Mouse (Mus musculus): ENCODE measurements at regions not wholly inside any gene's neighbourhood (a gene's known extent, or its start where the extent isn't known, plus 50 kb on each side); places are given as distances from the start of the nearest gene placed in this dataset.

DNA sequence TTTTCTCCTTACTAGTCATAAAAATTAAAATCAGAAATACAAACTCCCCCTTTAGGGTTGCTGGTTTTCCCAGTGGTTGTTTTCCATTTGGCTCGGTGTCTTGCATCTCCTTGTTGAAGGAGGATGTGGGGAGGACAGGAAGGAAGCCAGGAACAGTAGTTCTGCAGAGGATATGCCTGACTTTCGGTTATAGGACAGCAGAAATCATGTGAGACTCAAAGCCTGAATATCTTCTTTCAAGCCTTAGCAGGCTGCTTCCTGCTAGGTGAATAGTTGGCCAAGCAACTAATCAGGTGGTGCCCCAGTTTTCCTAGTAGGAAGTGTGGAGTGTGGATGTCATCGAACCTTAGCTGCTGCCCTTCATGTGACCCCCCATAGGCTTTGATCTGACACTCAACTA is 103.6 kb downstream of the Car2 start:
- H3K4me1 ChIP-seq (ENCODE audit: control insufficient read depth in 1 of 2, insufficient read depth in 2 of 2, low read length in 2 of 2), result no peaks in the 10 kb centered on the region
- H3K27ac ChIP-seq (ENCODE audit: control insufficient read depth, low read depth, low read length), result no peak overlapping the region
- no peaks in the 10 kb centered on the region for H3K36me3 ChIP-seq (ENCODE audit: control insufficient read depth in 1 of 2, insufficient read depth in 2 of 2, low read length in 2 of 2)
- TF ChIP-seq CHD1 (IDR thresholded peaks at IDR 0.05; ENCODE audit: low read depth, low read length), result no peak
- TF ChIP-seq GABPA (IDR thresholded peaks at IDR 0.05; ENCODE audit: low read depth, low read length), result no peak
- H3K27me3 ChIP-seq (ENCODE audit: control insufficient read depth in 1 of 2, insufficient read depth in 2 of 2, low read length in 2 of 2), result no peaks in the 10 kb centered on the region
- no peak overlapping the region for H3K4me3 ChIP-seq (ENCODE audit: control insufficient read depth in 1 of 2, insufficient read depth in 1 of 2, low read depth in 2 of 2, low read length in 2 of 2)
- no peak for DNase-seq (ENCODE audit: low read depth, low spot score)
- H3K79me2 ChIP-seq (ENCODE audit: control insufficient read depth, insufficient read depth, low read length, poor library complexity), result no peaks in the 10 kb centered on the region
- H3K9me3 ChIP-seq (replicated peaks; ENCODE audit: insufficient read depth, low read length), result no peaks in the 10 kb centered on the region
- no peak overlapping the region for H3K9ac ChIP-seq (ENCODE audit: control insufficient read depth, low read depth, low read length, poor library complexity, severe bottlenecking)

DNA sequence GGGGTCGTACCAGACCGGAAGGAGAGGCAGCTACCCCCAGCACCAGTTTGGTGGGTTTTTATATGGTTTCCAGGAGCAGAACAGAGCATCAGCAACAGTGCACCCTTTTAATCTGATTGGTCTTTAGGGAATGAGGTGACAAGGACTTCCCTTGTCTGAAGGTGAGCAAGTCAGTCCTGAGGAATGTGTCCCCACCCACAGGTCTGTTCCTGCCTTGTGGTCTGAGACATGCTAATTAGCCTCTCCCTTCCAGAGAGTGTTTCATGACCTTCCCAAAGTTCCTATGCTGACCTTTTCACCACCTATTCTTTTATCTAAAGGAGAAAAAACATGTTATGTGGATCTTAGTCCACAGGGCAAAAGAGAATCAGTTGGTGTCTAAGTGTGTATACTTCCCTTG is 107.9 kb downstream of the Car2 start:
- no peak for TF ChIP-seq ETS1 (IDR thresholded peaks at IDR 0.05; ENCODE audit: low read depth, low read length)
- no peak for TF ChIP-seq TCF12 (IDR thresholded peaks at IDR 0.05; ENCODE audit: low read depth, low read length)
- TF ChIP-seq BHLHE40 (IDR thresholded peaks at IDR 0.05; ENCODE audit: borderline replicate concordance, low read depth, low read length), result no peak
- TF ChIP-seq MXI1 (IDR thresholded peaks at IDR 0.05; ENCODE audit: low read depth, low read length), result no peak
- Histone ChIP-seq H3K27ac (ENCODE audit: control insufficient read depth, low read depth, low read length) (no peak overlapping the region), H3K36me3 (ENCODE audit: control insufficient read depth in 1 of 2, insufficient read depth in 2 of 2, low read length in 2 of 2) (peaks cover 0 to 8% of the 10 kb centered on the region in 2 experiments; a peak in 2 of 4 replicates), H3K9ac (ENCODE audit: control insufficient read depth, low read depth, low read length, poor library complexity, severe bottlenecking) (no peak overlapping the region), H3K4me3 (ENCODE audit: control insufficient read depth in 1 of 2, insufficient read depth in 1 of 2, low read depth in 2 of 2, low read length in 2 of 2) (no peak overlapping the region), H3K27me3 (ENCODE audit: control insufficient read depth in 1 of 2, insufficient read depth in 2 of 2, low read length in 2 of 2) (no peaks in the 10 kb centered on the region), H3K4me1 (ENCODE audit: control insufficient read depth in 1 of 2, insufficient read depth in 2 of 2, low read length in 2 of 2) (peaks cover 0 to 9% of the 10 kb centered on the region in 2 experiments; a peak in 3 of 4 replicates), H3K9me3 (replicated peaks; ENCODE audit: insufficient read depth, low read length) (no peaks in the 10 kb centered on the region), H3K79me2 (ENCODE audit: control insufficient read depth, insufficient read depth, low read length, poor library complexity) (no peaks in the 10 kb centered on the region)
- no peak for DNase-seq (ENCODE audit: low read depth, low spot score)

DNA sequence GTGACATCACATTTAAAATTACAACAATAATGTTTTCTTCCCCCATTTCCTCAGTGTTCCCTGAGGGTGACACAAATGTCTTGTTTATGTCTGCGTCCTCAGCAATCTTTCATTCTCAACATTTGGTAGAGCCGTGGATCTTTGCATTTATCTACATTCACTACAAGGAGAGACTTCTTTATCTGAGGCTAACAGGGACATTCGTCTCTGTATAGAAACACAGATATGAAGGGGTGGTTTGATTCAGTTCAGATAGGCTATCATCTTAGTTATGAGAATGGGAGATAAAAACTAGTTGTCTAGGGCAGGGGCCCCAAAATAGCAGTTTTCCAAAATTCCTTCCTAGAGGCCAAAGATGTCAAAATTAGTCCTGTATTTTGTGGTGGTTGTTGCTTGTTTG is 111.2 kb downstream of the Car2 start:
- H3K4me3 ChIP-seq (ENCODE audit: control insufficient read depth in 1 of 2, insufficient read depth in 1 of 2, low read depth in 2 of 2, low read length in 2 of 2), result no peak overlapping the region
- H3K27me3 ChIP-seq (ENCODE audit: control insufficient read depth in 1 of 2, insufficient read depth in 2 of 2, low read length in 2 of 2), result no peaks in the 10 kb centered on the region
- TF ChIP-seq POLR2AphosphoS5 (IDR thresholded peaks at IDR 0.05; ENCODE audit: borderline replicate concordance, low read depth, low read length) (no peak), E2F4 (IDR thresholded peaks at IDR 0.05; ENCODE audit: borderline replicate concordance, low read depth, low read length) (no peak), ZC3H11A (IDR thresholded peaks at IDR 0.05; ENCODE audit: low read depth, low read length) (no peak), ZKSCAN1 (IDR thresholded peaks at IDR 0.05; ENCODE audit: low read depth, low read length) (no peak), POLR2AphosphoS2 (IDR thresholded peaks at IDR 0.05; ENCODE audit: low read length) (no peak), ETS1 (IDR thresholded peaks at IDR 0.05; ENCODE audit: low read depth, low read length) (peak; percentile 56; the same call in 1 of the 2 replicates), EP300 (IDR thresholded peaks at IDR 0.05; ENCODE audit: low read depth in 1 of 2, low read length in 2 of 2) (peak; percentile 78 to 81), MXI1 (IDR thresholded peaks at IDR 0.05; ENCODE audit: low read depth, low read length) (no peak), UBTF (IDR thresholded peaks at IDR 0.05; ENCODE audit: borderline replicate concordance, insufficient read depth, low read depth, low read length) (no peak), SIN3A (IDR thresholded peaks at IDR 0.05; ENCODE audit: low read length) (no peak), CTCF (IDR thresholded peaks at IDR 0.05 in 2 of 3, conservative IDR thresholded peaks at IDR 0.05 in 1 of 3; ENCODE audit: control insufficient read depth in 1 of 3, insufficient read depth in 1 of 3, low read depth in 2 of 3, low read length in 3 of 3, poor library complexity in 1 of 3, severe bottlenecking in 1 of 3) (no peak), MEF2A (IDR thresholded peaks at IDR 0.05; ENCODE audit: extremely low read depth, insufficient replicate concordance, low read depth, low read length, poor library complexity, severe bottlenecking) (peak; percentile 52; the same call in 1 of the 2 replicates), GATA1 (IDR thresholded peaks at IDR 0.05; ENCODE audit: low read depth, low read length) (peak; percentile 68), TCF12 (IDR thresholded peaks at IDR 0.05; ENCODE audit: low read depth, low read length) (peak; percentile 90), RCOR1 (IDR thresholded peaks at IDR 0.05; ENCODE audit: low read depth, low read length) (0 out of 2 replicates have a peak, but pooled peaks have one; percentile 42)
- no peaks in the 10 kb centered on the region for H3K9me3 ChIP-seq (replicated peaks; ENCODE audit: insufficient read depth, low read length)
- H3K36me3 ChIP-seq (ENCODE audit: control insufficient read depth in 1 of 2, insufficient read depth in 2 of 2, low read length in 2 of 2), result peaks cover 0 to 8% of the 10 kb centered on the region in 2 experiments; a peak in 2 of 4 replicates
- H3K79me2 ChIP-seq (ENCODE audit: control insufficient read depth, insufficient read depth, low read length, poor library complexity), result no peaks in the 10 kb centered on the region
- no peak overlapping the region for H3K9ac ChIP-seq (ENCODE audit: control insufficient read depth, low read depth, low read length, poor library complexity, severe bottlenecking)
- peak; percentile 29 for DNase-seq (ENCODE audit: low read depth, low spot score)
- peaks cover 0 to 9% of the 10 kb centered on the region in 2 experiments; a peak in 3 of 4 replicates for H3K4me1 ChIP-seq (ENCODE audit: control insufficient read depth in 1 of 2, insufficient read depth in 2 of 2, low read length in 2 of 2)
- no peak overlapping the region for H3K27ac ChIP-seq (ENCODE audit: control insufficient read depth, low read depth, low read length)

All from MEL (cell line).